Mouse (Mus musculus) megakaryocyte, embryonic 14.5 days (primary cell): ENCODE data around the gene Trpc4ap.

Experiments used
- FLI1 ChIP-seq: IDR thresholded peaks from 2 replicates; pipeline ENCODE4 v1.6.1; 2012; ENCODE audit warnings: low read length, inconsistent platforms, mixed read lengths
- GATA1 ChIP-seq: IDR thresholded peaks from 3 replicates; pipeline ENCODE4 v1.6.1; 2012; ENCODE audit warnings: mixed read lengths, low read length, inconsistent platforms, borderline replicate concordance

GRCm38 (mm10) chr2:155595516-155595915 lies 96.7 kb downstream of the Trpc4ap start:
- TF ChIP-seq GATA1, result no peak
- no peak for TF ChIP-seq FLI1
